Mouse (Mus musculus) testis, adult 2 months (tissue): ENCODE data around the gene Ska3. TPM values are rescaled to one million over a fixed set of nuclear protein-coding genes. Genes with fewer than 3 reads are reported as not detected.

Experiments used
- H3K27ac ChIP-seq: fragments of 200-500 bp; 2 replicates; pipeline ENCODE4 v1.5.1; 2012; ENCODE audit warnings: low read depth, low read length; ENCODE audit not compliant: control insufficient read depth, insufficient read depth
- H3K27me3 ChIP-seq: fragments of 200-500 bp; 2 replicates; pipeline ENCODE4 v1.6.1; 2012; ENCODE audit warnings: mild to moderate bottlenecking, low read length, moderate library complexity; ENCODE audit not compliant: control insufficient read depth, insufficient read depth
- H3K36me3 ChIP-seq: fragments of 200-500 bp; 2 replicates; pipeline ENCODE4 v1.6.1; 2012; ENCODE audit warnings: mild to moderate bottlenecking, low read length; ENCODE audit not compliant: control insufficient read depth, insufficient read depth
- H3K4me1 ChIP-seq: fragments of 200-500 bp; 2 replicates; pipeline ENCODE4 v1.6.1; 2012; ENCODE audit warnings: low read length; ENCODE audit not compliant: control insufficient read depth, insufficient read depth
- H3K4me3 ChIP-seq: fragments of 200-500 bp; 2 replicates; pipeline ENCODE4 v1.5.1; 2012; ENCODE audit warnings: low read depth, mild to moderate bottlenecking, low read length, moderate library complexity, mixed read lengths; ENCODE audit not compliant: control insufficient read depth
- CTCF ChIP-seq: fragments of 200-500 bp; IDR thresholded peaks from 2 replicates; pipeline ENCODE4 v1.5.1; 2012; ENCODE audit warnings: low read depth, mild to moderate bottlenecking, inconsistent platforms, low read length, moderate library complexity; ENCODE audit not compliant: control insufficient read depth, insufficient read depth, insufficient replicate concordance
- POLR2A ChIP-seq: fragments of 200-500 bp; IDR thresholded peaks from 2 replicates; pipeline ENCODE4 v1.6.1; 2012; ENCODE audit warnings: low read depth, mild to moderate bottlenecking, inconsistent platforms, low read length, moderate library complexity; ENCODE audit not compliant: control insufficient read depth
- polyA plus RNA-seq: library from polyadenylated mRNA; depleted of rRNA; stranded (reverse); fragments of >200 nt; gene quantifications from 2 replicates; pipeline ENCODE4 v1.2.3, GENCODE M21; 2012; rRNA removed

The Ska3 gene
- polyA plus RNA-seq, 1 experiment = 2.5 TPM

DNA sequence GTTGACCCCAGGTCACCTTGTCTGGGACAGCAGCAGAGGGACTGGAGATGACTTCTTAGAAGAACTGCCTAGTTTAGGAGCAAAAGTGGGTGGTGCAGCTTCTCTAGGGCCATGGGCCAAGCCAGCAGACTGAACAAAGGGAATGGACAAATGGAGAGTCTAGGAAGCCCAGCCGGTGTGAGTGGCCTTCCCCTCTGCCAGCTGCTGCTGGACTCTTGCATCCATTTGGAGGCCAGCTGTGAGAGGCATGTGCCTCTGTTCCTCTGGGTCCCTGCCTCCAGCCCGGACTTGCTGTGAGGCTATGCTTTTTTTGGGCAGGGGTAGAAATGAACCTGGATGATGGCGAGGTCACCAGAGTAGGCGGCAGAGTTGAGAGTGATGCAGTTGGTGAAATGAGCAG lies 67.7 kb downstream of the Ska3 start, which contains the start of gene Lats2:
Gene Lats2, minus strand, starts transcription at position 152 of the 400 bp plus-strand sequence.
- H3K4me1 ChIP-seq = no peaks in the 10 kb centered on the region
- TF ChIP-seq CTCF (no peak), POLR2A (no peak)
- no peaks in the 10 kb centered on the region for H3K27me3 ChIP-seq
- no peak within 1 kb of the TSS for H3K4me3 ChIP-seq
- H3K27ac ChIP-seq = no peak within 1 kb of the TSS
- no peaks in the 10 kb centered on the region for H3K36me3 ChIP-seq

Other genes with a start within 250 kb of the Ska3 start
- 12.2 and 14.5 TPM in 2 replicates for gene Xpo4, start 160.8 kb downstream of the Ska3 start, polyA plus RNA-seq
- 4.2 and 7.1 TPM in 2 replicates for gene Gm49361, start 80.1 kb downstream of the Ska3 start, polyA plus RNA-seq
- 74.4 and 86.7 TPM in 2 replicates for gene Lats2, start 67.8 kb downstream of the Ska3 start, polyA plus RNA-seq
- gene Sap18, start 28.0 kb downstream of the Ska3 start, polyA plus RNA-seq = 48.2 and 62.0 TPM in 2 replicates
- 116 and 132 TPM in 2 replicates for gene Mrpl57, start within 50 bp of the Ska3 start, polyA plus RNA-seq
- 6.8 and 9.4 TPM in 2 replicates for gene Zdhhc20, start 64.1 kb upstream of the Ska3 start, polyA plus RNA-seq
- gene Micu2, start 173.1 kb upstream of the Ska3 start, polyA plus RNA-seq = 6.9 and 7.7 TPM in 2 replicates
- 0.02 and 0.11 TPM in 2 replicates for gene Fgf9, start 244.4 kb upstream of the Ska3 start, polyA plus RNA-seq